Mouse (Mus musculus): ENCODE measurements around the gene Paqr4. TPM values are rescaled to one million over a fixed set of nuclear protein-coding genes. Genes with fewer than 3 reads are reported as not detected.

Paqr4 gene
- polyA plus RNA-seq, 1 experiment: 6.4 TPM

DNA sequence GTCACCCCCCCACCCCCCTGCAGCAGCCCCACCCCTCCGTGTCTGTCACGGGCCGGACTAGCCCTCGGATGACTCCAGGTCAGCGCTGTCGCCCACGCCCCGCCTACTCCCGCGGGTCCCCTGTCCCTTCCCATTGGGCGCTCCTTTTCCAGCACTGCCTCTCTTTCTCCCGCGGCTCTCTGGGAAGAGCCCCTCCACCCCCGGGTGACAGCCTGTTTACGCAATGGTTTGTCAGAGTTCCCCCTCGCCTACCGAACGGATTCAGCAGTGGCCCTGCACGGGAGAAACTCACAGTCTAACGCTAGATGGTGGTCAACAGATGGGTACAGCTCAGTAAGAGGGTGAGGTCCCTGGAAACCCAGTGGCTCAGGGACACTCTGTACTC is 13.9 kb downstream of the Paqr4 start:
- H3K27ac ChIP-seq (ENCODE audit: control insufficient read depth, insufficient read depth, low read depth, low read length, poor library complexity): peak overlapping the region; percentile 15; the same call in 1 of the 2 replicates

GRCm38 (mm10) chr17:23725999-23726757 is 14.5 kb downstream of the Paqr4 start, which contains the start of gene Pkmyt1:
TSS of gene Pkmyt1 (plus strand) at chr17:23726336.
- WGBS: 1% methylated on average over 64 of the region's 73 CpGs
- 0 out of 2 replicates have a peak, but pooled peaks have one; percentile 11 for TF ChIP-seq CTCF (IDR thresholded peaks at IDR 0.05; ENCODE audit: control insufficient read depth, insufficient read depth, low read length)
- TF ChIP-seq POLR2A (IDR thresholded peaks at IDR 0.05; ENCODE audit: borderline replicate concordance, control insufficient read depth, low read depth, low read length): peak; percentile 79
- Histone ChIP-seq H3K4me3 (replicated peaks; ENCODE audit: control insufficient read depth, low read depth, low read length) (peak within 1 kb of the TSS; percentile 83), H3K4me1 (ENCODE audit: control insufficient read depth, insufficient read depth, low read length) (no peaks in the 10 kb centered on the region; the same call in 1 of the 2 replicates), H3K27ac (ENCODE audit: control insufficient read depth, insufficient read depth, low read depth, low read length, poor library complexity) (peak within 1 kb of the TSS; percentile 89)

More for the DNA sequence above, 13.9 kb downstream of the Paqr4 start:
- TF ChIP-seq CTCF (IDR thresholded peaks at IDR 0.05; ENCODE audit: control insufficient read depth, insufficient read depth, low read length) (no peak), POLR2A (IDR thresholded peaks at IDR 0.05; ENCODE audit: borderline replicate concordance, control insufficient read depth, low read depth, low read length) (no peak)
- 1% methylated on average over 19 of the region's 20 CpGs for WGBS
- Histone ChIP-seq H3K4me3 (replicated peaks; ENCODE audit: control insufficient read depth, low read depth, low read length) (peak overlapping the region; percentile 74), H3K4me1 (ENCODE audit: control insufficient read depth, insufficient read depth, low read length) (no peaks in the 10 kb centered on the region; the same call in 1 of the 2 replicates)

GRCm38 (mm10) chr17:23725477-23725876 is 15.2 kb downstream of the Paqr4 start:
- no peak for TF ChIP-seq CTCF (IDR thresholded peaks at IDR 0.05; ENCODE audit: control insufficient read depth, insufficient read depth, low read length)
- no peak for TF ChIP-seq POLR2A (IDR thresholded peaks at IDR 0.05; ENCODE audit: borderline replicate concordance, control insufficient read depth, low read depth, low read length)
- peak overlapping the region; percentile 83 for H3K4me3 ChIP-seq (replicated peaks; ENCODE audit: control insufficient read depth, low read depth, low read length)
- no peaks in the 10 kb centered on the region; the same call in 1 of the 2 replicates for H3K4me1 ChIP-seq (ENCODE audit: control insufficient read depth, insufficient read depth, low read length)
- no peak overlapping the region for H3K27ac ChIP-seq (ENCODE audit: control insufficient read depth, insufficient read depth, low read depth, low read length, poor library complexity)
- 49% methylated on average over 4 of the region's 4 CpGs for WGBS

DNA sequence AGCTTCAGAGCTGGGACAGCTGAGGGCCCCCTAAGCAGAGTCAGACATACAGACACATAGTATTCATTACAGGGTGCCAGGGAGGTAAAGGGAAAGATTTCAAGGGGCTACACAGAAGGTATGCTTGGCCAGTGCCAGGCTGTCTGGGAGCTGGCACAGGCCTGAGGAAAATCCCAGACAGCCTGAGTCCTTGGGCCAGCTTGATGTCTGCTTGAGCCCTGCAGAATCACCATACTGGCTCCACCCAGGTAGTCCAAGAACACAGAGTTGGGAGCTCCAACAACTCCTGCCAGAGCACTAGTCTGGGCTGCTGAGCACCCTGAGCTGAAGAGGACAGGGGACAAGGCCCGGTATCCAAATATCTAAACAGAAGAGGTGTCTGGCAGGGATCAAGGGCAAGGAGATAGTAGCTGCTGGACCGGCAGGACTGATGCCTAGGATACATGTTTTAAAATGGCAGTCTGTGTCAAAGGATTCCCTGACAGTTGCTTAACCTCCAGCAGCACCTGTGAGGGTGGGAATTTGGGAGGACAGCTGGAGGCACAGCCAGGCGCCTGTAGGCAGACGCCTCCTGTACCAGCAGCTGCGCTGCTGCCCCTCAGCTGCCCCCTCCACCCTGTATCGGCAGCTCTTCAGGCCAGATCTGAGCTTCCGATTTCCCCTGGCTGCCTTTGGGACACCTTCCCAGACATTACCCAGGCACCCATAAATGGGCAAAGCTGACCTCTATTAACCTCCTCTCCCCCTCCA is 18.1 kb downstream of the Paqr4 start, which contains the start of gene 1520401A03Rik:
1520401A03Rik (minus strand) TSS at position 408 of the 750 bp plus-strand sequence.
- 88% methylated on average over 7 of the region's 7 CpGs for WGBS
- no peak for TF ChIP-seq CTCF (IDR thresholded peaks at IDR 0.05; ENCODE audit: control insufficient read depth, insufficient read depth, low read length)
- no peak for TF ChIP-seq POLR2A (IDR thresholded peaks at IDR 0.05; ENCODE audit: borderline replicate concordance, control insufficient read depth, low read depth, low read length)
- no peak within 1 kb of the TSS for H3K27ac ChIP-seq (ENCODE audit: control insufficient read depth, insufficient read depth, low read depth, low read length, poor library complexity)
- H3K4me1 ChIP-seq (ENCODE audit: control insufficient read depth, insufficient read depth, low read length): no peaks in the 10 kb centered on the region; the same call in 1 of the 2 replicates
- H3K4me3 ChIP-seq (replicated peaks; ENCODE audit: control insufficient read depth, low read depth, low read length): no peak within 1 kb of the TSS

- 79% methylated on average over 2 of the region's 2 CpGs for WGBS
- TF ChIP-seq POLR2A (IDR thresholded peaks at IDR 0.05; ENCODE audit: borderline replicate concordance, control insufficient read depth, low read depth, low read length) (no peak), CTCF (IDR thresholded peaks at IDR 0.05; ENCODE audit: control insufficient read depth, insufficient read depth, low read length) (no peak)
- Histone ChIP-seq H3K27ac (ENCODE audit: control insufficient read depth, insufficient read depth, low read depth, low read length, poor library complexity) (no peak overlapping the region), H3K4me1 (ENCODE audit: control insufficient read depth, insufficient read depth, low read length) (no peaks in the 10 kb centered on the region; the same call in 1 of the 2 replicates), H3K4me3 (replicated peaks; ENCODE audit: control insufficient read depth, low read depth, low read length) (no peak overlapping the region)
Measured at GRCm38 (mm10) chr17:23721886-23722285, 18.8 kb downstream of the Paqr4 start.

DNA sequence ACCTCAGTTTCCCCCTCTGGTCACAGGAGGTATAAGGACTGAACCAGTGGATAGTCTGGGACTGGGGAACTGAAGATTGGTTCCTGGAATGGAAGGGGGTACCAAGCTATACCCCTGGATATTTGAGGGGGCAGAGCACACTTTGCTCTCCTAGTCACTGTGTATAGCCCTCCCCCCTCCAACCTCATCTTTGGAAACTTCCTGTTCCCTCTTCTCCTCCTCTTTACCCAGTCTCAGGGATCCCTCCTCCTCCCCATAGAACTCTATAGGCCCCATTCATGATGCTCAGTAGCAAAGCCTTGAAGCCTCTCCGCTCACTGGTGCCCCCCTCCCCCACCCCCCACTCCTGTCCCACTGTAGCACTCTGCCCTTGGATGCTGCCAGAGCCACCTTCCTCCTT is 21.2 kb downstream of the Paqr4 start:
- Histone ChIP-seq H3K27ac (ENCODE audit: control insufficient read depth, insufficient read depth, low read depth, low read length, poor library complexity) (no peak overlapping the region), H3K4me1 (ENCODE audit: control insufficient read depth, insufficient read depth, low read length) (no peaks in the 10 kb centered on the region), H3K4me3 (replicated peaks; ENCODE audit: control insufficient read depth, low read depth, low read length) (no peak overlapping the region)
- WGBS: 76% methylated on average over 1 of the region's 1 CpGs
- TF ChIP-seq CTCF (IDR thresholded peaks at IDR 0.05; ENCODE audit: control insufficient read depth, insufficient read depth, low read length): no peak
- no peak for TF ChIP-seq POLR2A (IDR thresholded peaks at IDR 0.05; ENCODE audit: borderline replicate concordance, control insufficient read depth, low read depth, low read length)

- 64% methylated on average over 2 of the region's 2 CpGs for WGBS
- Histone ChIP-seq H3K27ac (ENCODE audit: control insufficient read depth, insufficient read depth, low read depth, low read length, poor library complexity) (no peak overlapping the region), H3K4me3 (replicated peaks; ENCODE audit: control insufficient read depth, low read depth, low read length) (no peak overlapping the region), H3K4me1 (ENCODE audit: control insufficient read depth, insufficient read depth, low read length) (no peaks in the 10 kb centered on the region)
- TF ChIP-seq CTCF (IDR thresholded peaks at IDR 0.05; ENCODE audit: control insufficient read depth, insufficient read depth, low read length) (no peak), POLR2A (IDR thresholded peaks at IDR 0.05; ENCODE audit: borderline replicate concordance, control insufficient read depth, low read depth, low read length) (no peak)
Measured at GRCm38 (mm10) chr17:23717003-23717402, 23.7 kb downstream of the Paqr4 start.

DNA sequence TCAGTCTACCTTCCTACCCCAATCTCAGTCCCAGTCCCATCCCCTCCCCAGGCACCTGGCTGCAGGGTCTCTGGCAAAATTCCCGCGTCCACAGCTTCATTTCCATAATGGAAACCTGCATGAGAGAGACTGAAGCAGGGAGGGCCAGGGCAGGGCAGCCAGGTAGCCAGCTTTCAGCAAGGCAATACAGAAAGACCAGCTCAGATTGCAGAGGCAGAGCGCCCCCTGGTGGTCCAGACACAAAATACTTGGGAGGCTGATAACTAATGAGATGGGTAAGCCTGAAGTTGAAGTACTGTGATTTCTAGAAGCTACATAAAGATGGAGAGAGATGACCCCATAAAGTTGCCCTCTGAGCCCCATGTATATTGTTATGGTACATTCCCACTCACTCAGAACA is 34.5 kb downstream of the Paqr4 start:
- 2% methylated on average over 3 of the region's 3 CpGs for WGBS
- Histone ChIP-seq H3K4me3 (replicated peaks; ENCODE audit: control insufficient read depth, low read depth, low read length) (no peak overlapping the region), H3K4me1 (ENCODE audit: control insufficient read depth, insufficient read depth, low read length) (no peaks in the 10 kb centered on the region), H3K27ac (ENCODE audit: control insufficient read depth, insufficient read depth, low read depth, low read length, poor library complexity) (no peak overlapping the region)
- TF ChIP-seq POLR2A (IDR thresholded peaks at IDR 0.05; ENCODE audit: borderline replicate concordance, control insufficient read depth, low read depth, low read length) (no peak), CTCF (IDR thresholded peaks at IDR 0.05; ENCODE audit: control insufficient read depth, insufficient read depth, low read length) (peak; percentile 91)

All from bone marrow, adult 2 months (tissue).